Mouse (Mus musculus): ENCODE measurements at regions not wholly inside any gene's neighbourhood (a gene's known extent, or its start where the extent isn't known, plus 50 kb on each side); places are given as distances from the start of the nearest gene placed in this dataset.
A peak's percentile ranks its signal among the peaks of the same experiment; 100 is the strongest.
"Not testable (repeated sequence)": the region's sequence is repeated elsewhere in the genome, so short reads cannot be mapped to it uniquely, and the experiment has no call there.

DNA sequence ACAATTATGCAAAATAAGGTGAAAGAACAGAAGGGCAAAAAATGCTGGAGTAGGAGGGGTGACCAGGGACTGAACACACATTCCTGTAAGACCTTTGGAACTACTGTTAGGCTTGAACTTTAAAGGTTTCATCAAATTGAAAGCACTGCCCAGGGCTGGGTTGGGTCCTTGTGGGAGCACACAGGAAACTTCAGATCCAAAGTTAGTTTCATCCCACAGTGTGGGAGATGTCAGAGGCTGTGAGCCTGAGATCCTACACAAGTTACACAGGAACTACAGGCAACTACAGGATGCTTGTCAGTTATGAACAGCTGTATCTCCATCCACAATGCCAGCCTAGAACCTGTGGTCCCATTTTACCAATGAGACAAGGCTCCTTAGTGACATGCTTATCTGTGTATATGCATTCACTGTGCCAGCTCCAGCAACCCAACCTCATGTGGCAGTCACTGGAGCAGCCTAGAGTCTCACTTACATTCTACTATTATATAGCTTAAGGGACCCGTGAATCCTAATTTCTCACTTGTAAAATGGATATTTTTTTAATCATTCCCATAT is 1334.4 kb upstream of the A1bg start:
- no peak for ATAC-seq (replicated peaks; ENCODE audit: low FRiP score, poor library complexity, severe bottlenecking)

DNA sequence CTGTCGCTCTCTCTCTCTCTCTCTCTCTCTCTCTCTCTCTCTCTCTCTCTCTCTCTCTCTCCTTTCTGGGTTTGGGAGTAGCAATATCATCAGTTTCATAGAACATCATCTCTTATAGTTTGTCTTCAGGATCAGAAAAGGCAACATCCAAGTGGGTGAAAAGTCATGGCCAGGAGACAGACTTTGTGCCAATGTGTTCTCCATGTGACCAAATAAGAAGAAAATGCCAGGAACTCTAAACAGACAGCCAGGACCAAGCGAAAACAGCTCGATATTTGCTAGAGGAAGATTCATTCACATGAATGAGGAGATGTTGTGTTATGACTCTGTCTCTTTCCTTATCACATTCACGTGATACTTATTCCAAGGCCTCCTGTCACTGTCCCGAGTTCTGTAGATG is 1332.8 kb upstream of the A1bg start:
- ATAC-seq (replicated peaks; ENCODE audit: low FRiP score, poor library complexity, severe bottlenecking) = no peak

DNA sequence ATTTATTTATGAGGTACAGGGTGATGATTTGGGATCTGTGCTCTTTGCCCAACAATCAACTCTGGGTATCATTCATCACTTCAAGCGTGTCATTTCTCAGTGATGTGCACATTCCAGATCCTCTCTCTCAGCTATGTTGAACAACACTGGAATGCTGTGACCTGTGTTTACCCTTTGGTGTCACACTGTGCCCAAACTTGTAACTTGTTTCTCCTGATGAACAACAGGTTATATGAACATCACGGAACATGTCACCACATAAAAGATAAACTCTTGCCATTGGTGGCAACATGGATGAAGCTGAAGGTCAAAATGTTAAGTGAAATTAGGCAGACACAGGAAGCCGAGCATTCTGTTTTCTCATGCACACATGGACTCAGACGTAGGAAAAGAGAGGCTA is 1330.9 kb upstream of the A1bg start:
- ATAC-seq (replicated peaks; ENCODE audit: low FRiP score, poor library complexity, severe bottlenecking) = no peak

DNA sequence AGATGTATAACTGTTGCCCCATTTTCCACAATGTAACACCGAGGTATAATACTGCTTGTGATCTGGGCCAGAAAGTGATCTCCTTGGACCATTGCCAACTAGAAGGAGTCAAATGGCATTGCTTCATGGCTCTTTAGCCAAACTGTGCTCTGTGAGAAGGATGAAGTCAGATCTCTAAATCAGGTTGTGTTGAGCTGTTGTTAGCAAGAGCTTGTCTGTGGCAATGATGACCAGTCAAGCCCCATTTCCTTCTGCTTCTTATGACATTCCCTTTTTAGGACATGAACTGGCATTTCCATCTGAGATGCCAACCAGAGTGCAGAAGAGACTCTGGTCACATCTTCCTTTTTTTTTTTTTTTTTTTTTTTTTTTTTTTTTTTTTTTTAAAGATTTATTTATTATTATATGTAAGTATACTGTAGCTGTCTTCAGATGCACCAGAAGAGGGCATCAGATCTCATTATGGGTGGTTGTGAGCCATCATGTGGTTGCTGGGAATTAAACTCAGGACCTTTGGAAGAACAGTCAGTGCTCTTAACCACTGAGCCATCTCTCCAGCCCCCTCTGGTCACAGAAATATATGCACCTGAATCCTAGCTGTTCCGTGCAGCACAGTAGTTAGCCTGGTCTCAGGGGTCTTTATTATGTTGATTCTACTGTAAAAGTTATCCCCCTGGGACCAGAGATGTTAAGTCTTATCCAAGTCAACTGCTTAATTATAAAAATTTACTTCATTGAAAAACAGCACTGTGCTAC is 1329.4 kb upstream of the A1bg start:
- not testable (repeated sequence) for ATAC-seq (replicated peaks; ENCODE audit: low FRiP score, poor library complexity, severe bottlenecking)

DNA sequence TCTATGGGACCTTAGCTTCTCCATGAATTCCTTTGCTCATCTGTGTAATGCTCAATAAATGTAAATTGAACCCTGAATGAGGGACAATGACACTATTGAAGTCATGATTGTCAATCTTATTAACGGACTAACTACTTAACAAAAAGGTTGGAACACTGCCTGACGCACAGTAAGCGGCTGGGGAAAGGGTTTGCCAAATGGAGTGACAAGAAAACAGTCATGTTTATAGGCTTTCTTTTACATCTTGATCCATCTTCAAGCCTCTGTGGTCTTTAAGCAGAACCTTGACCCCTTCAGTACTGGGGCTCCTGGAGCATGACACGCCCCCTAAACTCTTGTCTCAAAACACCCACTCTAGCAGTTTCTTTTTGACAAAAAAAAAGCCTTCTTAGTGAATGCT is 1326.6 kb upstream of the A1bg start:
- ATAC-seq (replicated peaks; ENCODE audit: low FRiP score, poor library complexity, severe bottlenecking) = no peak

DNA sequence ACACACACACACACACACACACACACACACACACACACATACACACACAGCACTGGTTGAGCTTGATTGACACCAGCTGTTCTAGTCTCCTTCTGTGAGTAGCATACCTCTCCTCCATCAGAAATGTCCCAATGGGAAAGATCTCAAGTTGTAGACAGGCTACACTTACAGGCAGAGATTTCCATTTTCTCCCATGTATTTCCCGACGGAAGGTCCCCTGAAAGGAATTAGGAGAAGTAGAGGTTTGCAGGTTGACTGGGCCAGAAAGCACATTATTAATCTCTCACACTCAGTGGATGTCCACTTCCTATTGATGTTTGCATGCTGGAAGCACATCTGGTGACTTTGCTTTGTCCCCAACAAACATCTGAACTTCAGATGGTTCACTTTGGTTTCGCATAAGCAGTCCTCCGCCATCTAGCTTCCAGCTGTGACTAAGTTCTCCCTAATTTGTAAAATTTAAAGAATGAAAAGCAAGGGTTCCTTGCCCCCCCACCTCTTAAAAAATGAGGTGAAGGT is 1323.8 kb upstream of the A1bg start:
- no peak for ATAC-seq (replicated peaks; ENCODE audit: low FRiP score, poor library complexity, severe bottlenecking)

DNA sequence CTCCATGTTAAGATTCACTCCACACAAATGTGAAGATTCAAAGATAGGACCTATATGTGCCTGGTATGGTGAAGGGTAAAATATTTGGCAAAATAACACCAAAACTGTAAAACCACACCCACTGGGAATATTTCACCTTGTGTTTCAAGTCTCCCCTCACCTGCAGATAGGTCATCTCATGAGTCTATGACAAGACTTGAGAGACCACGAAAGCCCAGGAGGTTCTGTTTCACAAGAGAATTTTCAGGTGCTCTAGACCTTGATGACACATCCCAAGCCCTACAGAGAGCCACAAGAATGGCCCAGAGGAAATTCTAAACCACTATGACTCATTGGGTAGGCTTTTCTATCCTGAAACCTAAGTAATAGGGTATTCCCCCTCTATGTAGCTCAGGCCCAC is 1322.4 kb upstream of the A1bg start:
- no peak for ATAC-seq (replicated peaks; ENCODE audit: low FRiP score, poor library complexity, severe bottlenecking)

DNA sequence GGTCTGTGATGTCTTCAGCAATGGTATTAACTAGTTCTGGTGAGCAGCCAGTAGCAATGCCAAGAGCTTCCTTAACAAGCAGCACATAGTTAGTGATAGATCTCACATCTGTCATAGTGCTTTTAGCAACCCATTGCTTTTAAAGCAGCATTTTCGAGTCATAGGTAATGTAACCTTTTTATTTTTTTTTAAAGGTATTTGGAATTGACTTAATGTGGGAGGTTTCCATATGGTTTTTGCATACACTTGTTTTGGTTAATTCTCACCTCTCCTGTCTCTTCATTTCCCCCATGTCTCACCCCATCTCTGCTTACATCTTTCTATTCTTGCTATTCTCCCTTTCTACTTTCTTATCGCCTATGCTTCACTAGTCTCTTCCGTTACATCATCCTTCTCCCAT is 1322.0 kb upstream of the A1bg start:
- no peak for ATAC-seq (replicated peaks; ENCODE audit: low FRiP score, poor library complexity, severe bottlenecking)

DNA sequence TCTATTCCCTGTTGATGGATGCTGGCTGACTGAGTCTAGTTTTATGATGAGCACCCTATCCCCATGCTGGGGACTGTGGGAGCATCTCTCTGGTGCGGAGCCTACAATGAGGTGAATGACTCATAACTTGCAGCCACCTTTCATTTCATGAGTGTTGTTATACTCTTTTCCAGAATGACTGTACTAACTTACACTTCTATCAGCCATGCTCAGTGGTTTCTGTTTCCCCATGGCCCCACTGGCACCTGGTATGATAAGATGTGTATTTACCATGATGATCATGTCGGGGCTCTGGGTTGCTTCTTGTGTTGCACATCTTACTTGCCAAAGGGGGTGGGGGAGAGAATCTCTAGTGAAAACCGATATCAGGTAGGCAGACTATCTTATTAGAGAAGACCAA is 1317.2 kb upstream of the A1bg start:
- no peak for ATAC-seq (replicated peaks; ENCODE audit: low FRiP score, poor library complexity, severe bottlenecking)

DNA sequence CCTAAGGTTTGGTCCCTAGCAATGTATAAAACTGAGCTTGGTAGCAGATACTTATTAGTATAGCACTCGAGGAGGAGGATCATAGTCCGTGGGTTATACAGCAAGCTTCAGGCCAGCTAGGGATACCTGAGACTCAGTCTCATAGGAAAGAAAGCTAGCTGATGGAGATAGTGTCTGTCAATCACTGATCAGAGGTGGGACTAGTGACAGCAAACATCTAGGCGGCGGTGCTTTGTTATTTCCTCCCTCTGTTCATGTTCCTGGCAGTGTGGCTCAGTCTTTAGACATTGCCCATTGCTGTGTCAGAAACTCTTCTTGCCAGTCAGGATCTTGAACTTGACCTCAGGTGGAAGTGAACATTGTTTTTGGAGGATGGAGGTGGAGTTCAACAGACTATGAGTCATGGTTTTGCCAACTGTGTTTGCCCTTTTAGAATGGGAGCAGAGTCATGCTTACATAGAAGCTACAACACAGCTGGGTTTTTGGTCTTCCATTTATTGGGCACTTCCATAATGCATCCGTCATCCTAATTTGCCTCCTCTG is 1315.8 kb upstream of the A1bg start:
- ATAC-seq (replicated peaks; ENCODE audit: low FRiP score, poor library complexity, severe bottlenecking) = no peak; the same call in 1 of the 2 replicates

DNA sequence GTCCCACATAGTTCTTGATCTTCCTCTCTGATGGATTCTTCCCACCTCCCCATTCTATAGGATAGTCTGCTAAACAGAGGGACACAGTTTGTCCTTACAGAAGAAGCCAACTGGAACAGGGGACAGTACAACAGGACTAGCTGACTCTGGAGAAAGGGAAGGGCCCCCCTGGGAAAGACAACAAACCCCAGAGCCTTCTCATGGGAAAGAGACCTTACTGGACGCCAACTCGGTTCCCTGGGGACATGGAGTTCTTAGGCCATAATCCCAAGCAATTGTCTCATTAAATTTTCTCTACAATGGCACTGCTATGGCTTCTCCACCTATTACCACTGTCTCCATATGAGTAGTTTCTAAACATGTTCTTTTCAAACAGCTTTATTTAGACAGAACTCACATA is 1313.2 kb upstream of the A1bg start:
- no peak for ATAC-seq (replicated peaks; ENCODE audit: low FRiP score, poor library complexity, severe bottlenecking)

DNA sequence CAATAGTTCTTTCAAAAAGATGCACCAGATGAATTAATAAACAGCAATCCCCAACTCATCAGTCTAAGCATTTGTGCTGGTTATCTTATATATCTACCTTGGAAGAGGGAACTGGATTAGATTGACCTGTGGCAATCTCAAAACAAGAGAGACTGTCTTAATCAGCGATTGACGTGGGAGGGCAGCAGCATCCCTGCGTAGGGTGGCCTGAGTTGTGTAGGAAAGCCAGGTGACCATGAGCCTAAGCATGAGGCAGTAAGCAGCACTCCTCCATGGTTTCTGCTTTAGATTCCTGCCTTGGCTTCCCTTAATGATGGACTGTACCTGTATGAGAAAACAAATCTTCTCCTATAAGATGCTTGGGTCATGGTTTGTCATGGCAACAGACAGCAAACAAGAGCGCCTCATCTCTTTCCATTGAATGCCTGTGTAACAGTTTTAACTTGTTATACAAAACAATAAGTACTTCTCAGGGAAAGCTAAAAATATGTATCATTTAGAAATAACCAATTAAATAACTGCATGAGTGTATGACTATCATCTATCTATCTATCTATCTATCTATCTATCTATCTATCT is 1311.5 kb upstream of the A1bg start:
- ATAC-seq (replicated peaks; ENCODE audit: low FRiP score, poor library complexity, severe bottlenecking) = no peak

DNA sequence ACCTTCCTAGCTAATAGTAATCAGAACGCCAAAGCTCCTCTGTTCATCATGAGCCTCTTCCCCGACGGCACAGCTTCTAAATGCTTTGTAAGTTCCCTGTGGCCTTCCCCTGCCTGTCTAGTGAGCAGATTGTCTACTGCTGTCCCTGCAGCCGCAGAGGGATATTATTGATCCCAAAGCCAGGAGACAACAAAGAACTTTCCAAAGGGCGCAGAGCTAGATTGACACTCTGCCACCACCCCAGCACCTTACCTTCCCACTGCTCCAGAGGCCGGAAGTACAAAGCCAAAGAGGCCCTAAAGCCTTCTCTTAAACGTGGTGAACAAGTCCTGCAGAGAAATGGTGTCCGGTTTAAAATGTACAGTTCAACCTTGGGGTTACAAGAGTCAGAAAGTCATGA is 1310.3 kb upstream of the A1bg start:
- no peak for ATAC-seq (replicated peaks; ENCODE audit: low FRiP score, poor library complexity, severe bottlenecking)

DNA sequence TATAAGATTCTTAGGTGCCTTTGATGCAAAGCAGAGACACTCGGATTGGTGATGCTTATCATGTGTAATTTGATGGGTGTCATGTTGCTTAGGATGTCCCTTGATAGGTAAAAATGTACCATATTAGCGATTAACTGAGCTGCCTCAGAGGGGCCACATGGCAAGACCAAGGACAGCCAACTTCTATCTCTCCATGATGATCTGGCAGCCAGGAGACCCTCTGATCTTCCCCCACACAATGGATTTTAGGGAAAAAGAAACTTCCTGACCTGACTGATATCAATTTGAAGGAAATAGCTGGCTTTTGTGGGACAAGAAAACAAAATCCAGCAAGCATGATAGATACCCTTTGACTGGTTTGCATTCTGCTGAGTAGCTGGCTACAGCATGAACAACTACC is 1308.9 kb upstream of the A1bg start:
- ATAC-seq (replicated peaks; ENCODE audit: low FRiP score, poor library complexity, severe bottlenecking) = no peak

DNA sequence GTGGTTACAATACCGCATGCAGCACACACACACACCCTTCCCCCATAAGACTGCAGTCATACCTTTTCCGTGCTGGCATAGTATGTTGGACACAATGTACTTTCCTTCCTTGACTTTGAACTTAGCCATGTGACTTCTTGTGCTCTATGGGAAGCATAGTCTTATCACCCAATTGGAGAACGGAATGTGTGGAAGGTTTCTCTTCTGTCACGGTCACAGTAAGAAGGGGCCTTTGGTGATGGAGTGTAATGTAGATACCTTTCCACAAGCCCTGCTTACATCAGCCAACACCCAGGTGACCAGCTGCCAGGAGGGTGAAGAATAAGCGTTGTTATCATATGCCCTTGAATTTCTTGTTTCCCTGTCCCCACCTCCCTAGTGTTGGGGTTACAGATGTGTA is 1308.0 kb upstream of the A1bg start:
- no peak for ATAC-seq (replicated peaks; ENCODE audit: low FRiP score, poor library complexity, severe bottlenecking)

DNA sequence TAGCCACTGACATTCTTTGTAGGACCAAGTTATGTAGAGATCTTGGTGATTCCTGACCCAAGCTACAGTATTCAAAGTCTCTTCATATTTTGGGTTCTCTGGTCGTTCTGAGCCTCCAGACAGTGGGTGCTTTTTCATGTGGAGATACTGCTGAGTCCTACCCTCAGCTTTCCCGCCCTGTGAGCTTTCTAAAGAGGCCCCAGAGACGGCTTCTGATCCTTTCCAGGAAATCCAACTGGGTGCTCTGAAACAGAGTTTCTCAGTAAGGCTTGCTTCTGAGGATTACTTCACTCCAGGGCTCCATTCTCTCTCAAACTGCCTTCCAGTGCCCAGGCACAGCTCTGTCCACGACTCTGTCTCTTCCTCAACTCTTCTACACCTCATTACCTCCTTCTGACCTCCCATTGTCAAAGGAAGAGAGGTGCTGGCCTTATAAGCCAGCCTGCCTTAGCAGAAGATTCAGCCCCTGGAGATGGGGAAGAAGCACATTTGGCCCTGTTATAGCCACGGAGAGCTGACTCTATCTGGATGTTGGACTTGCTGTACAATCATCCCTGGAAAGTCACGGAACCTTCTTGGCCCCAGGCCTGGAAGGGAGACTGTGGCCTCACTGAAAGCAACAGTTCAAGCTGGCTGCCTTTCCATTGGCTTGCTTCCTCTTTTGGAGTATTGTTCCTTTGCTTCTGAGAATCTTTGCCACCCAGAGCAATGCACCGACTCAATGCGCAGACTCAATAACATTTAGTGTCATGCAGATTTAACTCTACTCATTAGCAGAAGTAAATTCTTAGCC is 1306.9 kb upstream of the A1bg start:
- ATAC-seq (replicated peaks; ENCODE audit: low FRiP score, poor library complexity, severe bottlenecking) = no peak

DNA sequence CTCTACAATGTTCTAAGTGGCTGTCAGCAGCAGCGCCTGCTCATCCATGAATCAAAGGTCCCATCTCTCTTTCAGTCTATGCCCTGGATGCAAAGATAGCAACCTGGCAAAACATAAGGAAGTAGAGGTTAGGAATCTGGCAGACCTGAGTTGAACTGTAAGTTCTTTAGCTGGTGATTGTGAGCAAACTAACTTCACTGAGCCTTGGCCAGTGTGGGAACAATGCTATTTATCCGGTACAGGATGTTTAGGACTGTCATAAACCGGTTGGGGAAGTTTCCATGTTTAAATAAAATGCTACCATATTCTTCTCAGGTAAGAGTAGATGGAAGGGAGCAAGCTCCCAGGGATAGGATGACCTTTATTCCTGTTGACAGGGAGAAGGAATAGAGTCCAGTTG is 1306.2 kb upstream of the A1bg start:
- ATAC-seq (replicated peaks; ENCODE audit: low FRiP score, poor library complexity, severe bottlenecking) = no peak

DNA sequence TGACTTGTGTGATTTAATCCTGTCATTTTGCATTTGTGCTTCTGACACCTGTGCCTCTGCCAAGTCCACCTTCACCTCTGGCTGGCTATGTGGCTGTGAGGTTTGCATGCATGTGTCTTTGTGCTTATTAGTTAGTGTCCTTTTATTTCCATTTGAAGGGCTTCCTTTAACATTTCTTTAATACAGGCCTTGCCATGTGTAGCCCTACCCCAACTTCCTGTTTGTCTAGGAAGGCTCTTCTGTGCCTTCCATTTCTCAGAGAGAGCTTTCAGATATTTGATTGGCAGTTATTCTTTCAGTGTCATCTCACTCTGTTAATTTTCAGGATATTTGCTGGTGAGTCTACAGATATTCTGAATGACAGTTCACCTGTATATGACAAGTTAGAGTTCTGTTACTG is 1302.0 kb upstream of the A1bg start:
- no peak for ATAC-seq (replicated peaks; ENCODE audit: low FRiP score, poor library complexity, severe bottlenecking)

DNA sequence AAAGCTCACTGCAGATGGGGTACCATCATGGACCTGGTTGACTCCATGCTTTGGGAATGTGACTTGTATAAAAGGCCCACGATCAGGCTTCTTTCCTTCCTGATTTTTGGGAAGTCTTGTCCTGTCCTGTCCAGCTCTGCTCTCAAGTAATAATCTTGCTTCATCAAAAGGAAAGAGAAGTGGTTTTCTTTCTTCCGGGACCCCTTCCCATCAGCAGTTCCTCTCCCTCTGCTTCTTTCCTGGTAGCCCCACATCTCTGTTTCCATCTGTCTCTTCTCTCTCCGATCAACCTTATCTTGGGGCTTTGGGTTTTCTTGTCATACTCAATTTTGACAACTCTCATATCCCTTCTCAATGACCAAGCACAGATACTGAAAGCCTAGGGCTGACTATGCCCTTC is 1301.4 kb upstream of the A1bg start:
- ATAC-seq (replicated peaks; ENCODE audit: low FRiP score, poor library complexity, severe bottlenecking) = no peak

DNA sequence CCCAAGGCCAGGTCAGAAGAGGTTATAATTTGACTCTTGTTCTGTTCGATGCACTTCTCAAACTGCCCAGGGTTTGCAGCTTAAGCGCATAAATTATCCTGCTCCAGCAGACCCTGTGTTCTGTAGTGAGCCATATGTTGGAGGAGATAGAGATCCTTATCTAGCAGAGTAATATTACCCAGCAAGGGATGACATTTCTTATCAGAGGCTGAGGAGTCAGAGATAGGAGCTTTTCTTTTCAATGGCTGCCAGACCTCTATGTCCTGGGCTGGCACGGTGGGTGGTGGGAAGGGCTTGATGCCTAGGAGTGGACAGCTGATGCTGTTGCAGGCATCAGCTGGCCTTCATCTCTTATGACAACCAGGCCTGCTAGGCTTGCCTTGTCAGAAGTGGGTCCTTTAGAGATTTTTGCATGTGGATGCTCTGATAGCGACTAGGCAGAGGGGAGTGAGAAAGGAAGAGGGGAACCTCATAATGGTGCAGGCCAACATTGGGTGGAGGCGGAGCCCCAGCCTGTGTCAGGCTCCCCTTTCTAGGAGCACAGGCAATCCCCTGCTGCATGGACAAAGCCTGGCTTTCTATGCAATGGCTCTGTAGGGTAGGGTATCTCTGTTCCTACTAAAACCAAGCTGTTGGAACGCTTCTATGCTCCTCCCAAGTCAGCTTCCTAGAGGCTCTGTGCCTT is 1300.5 kb upstream of the A1bg start:
- peak; percentile 31; the same call in 1 of the 2 replicates for ATAC-seq (replicated peaks; ENCODE audit: low FRiP score, poor library complexity, severe bottlenecking)

Data from erythroblast, adult 5-6 weeks (primary cell).